ENCODE assay signal across 22 mouse cellular contexts in the genomic region with DNA sequence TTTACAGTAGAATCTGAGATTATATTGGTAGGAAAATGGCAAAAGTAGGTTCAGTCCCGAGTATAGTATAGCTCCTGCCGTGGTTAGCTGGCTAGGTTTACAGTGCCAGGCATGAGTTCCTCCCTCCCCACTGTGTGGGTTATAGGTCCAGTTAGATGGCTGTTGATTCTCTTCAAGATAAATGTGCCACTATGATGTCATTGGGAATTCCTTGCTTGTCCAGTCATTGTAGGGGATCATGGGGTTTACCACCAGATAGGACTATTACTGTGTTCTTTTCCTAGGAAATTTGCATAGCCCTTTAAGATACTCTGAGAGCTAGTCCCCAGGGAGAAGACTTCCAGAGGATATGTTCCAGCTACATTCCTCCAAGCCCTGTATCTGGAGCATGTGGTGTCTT.
A peak's percentile ranks its signal among the peaks of the same experiment; 100 is the strongest.
DNase-seq lines count a peak whose midpoint lies in the region; ATAC-seq and TF ChIP-seq lines count a peak whose summit lies in the region.
"Had no signal": no experiment of that assay in that cellular context is flagged by ENCODE, and none has a peak within 500 bp of the region (broad histone marks: within the 10 kb centered on the region; RNA-seq: fewer than 3 reads in every experiment).

No protein-coding gene starts in this region.

- no peak for ATAC-seq in midbrain, embryonic 11.5 days (ENCODE audit: low FRiP score)
- no peak for ATAC-seq in midbrain, embryonic 16.5 days
- ATAC-seq: activated CD4-positive, CD25-positive, alpha-beta regulatory T cell, adult 4 months; CD4-positive, CD25-positive, alpha-beta regulatory T cell, adult 4 months; Patski had no signal

- H3K9ac ChIP-seq in midbrain, embryonic 11.5 days (ENCODE audit: low read length), result no peak overlapping the region
- no peak overlapping the region for H3K9ac ChIP-seq in midbrain, embryonic 16.5 days (ENCODE audit: low read depth, low read length)
- peak overlapping the region; percentile 97; the same call in 1 of the 2 replicates for H3K9ac ChIP-seq in CH12.LX (ENCODE audit: insufficient read depth, low read depth)

- no peak overlapping the region for H3ac ChIP-seq in C2C12 (ENCODE audit: control insufficient read depth, insufficient read length, low read depth)

- no peak overlapping the region for H3K4me3 ChIP-seq in midbrain, embryonic 11.5 days (ENCODE audit: low read depth, low read length)
- H3K4me3 ChIP-seq in midbrain, embryonic 16.5 days (ENCODE audit: low read depth, low read length), result no peak overlapping the region
- H3K4me3 ChIP-seq in C2C12 (ENCODE audit: insufficient read depth, poor library complexity, severe bottlenecking) (no peak overlapping the region), CH12.LX (replicated peaks in 1 of 3; ENCODE audit: low read depth in 2 of 3, low read length in 2 of 3, poor library complexity in 1 of 3) (no peak overlapping the region)

- H3K4me2 ChIP-seq in midbrain, embryonic 11.5 days, result no peak overlapping the region
- H3K4me2 ChIP-seq in midbrain, embryonic 16.5 days (ENCODE audit: low read length), result no peak overlapping the region
- H3K4me2 ChIP-seq in CH12.LX (ENCODE audit: insufficient read depth, low read depth, poor library complexity, severe bottlenecking), result peak overlapping the region; percentile 98

- DNase-seq in midbrain, embryonic 11.5 days (ENCODE audit: low spot score, missing footprints), result peak; percentile 21
- no peak for DNase-seq in CH12.LX (ENCODE audit: extremely low read depth)
- no peak for DNase-seq in urinary bladder, postnatal 14 days (ENCODE audit: low spot score)
- no peak for DNase-seq in spleen, adult 18-20 months
- DNase-seq: adrenal gland, adult 2 months; adrenal gland, adult 8-10 months; adrenal gland, postnatal 10 days; adrenal gland, postnatal 14 days; adrenal gland, postnatal 25 days; adrenal gland, postnatal 36 days; B cell, adult 2 months; cerebellum, adult 11 months; cerebellum, adult 11-12 months; cerebellum, adult 18-20 months; cerebellum, adult 2 months; cerebellum, adult 8-10 months had no signal

- no peaks in the 10 kb centered on the region for H3K79me3 ChIP-seq in C2C12 (ENCODE audit: low read depth)

- no peaks in the 10 kb centered on the region for H3K4me1 ChIP-seq in midbrain, embryonic 11.5 days (ENCODE audit: control insufficient read depth, insufficient read depth, low read length)
- no peaks in the 10 kb centered on the region for H3K4me1 ChIP-seq in midbrain, embryonic 16.5 days (ENCODE audit: control insufficient read depth, insufficient read depth, low read length)
- peaks cover 12 to 71% of the 10 kb centered on the region in 2 experiments for H3K4me1 ChIP-seq in CH12.LX (ENCODE audit: control insufficient read depth in 1 of 2, insufficient read depth in 2 of 2)

- no peaks in the 10 kb centered on the region for H3K27me3 ChIP-seq in midbrain, embryonic 11.5 days (ENCODE audit: control insufficient read depth, insufficient read depth, low read length)
- H3K27me3 ChIP-seq in midbrain, embryonic 16.5 days (ENCODE audit: control insufficient read depth, insufficient read depth, low read depth, low read length), result no peaks in the 10 kb centered on the region
- H3K27me3 ChIP-seq in C2C12 (ENCODE audit: control insufficient read depth, insufficient read depth, insufficient read length) (no peaks in the 10 kb centered on the region), CH12.LX (replicated peaks) (no peaks in the 10 kb centered on the region)

- H3K79me2 ChIP-seq in C2C12 (ENCODE audit: control insufficient read depth, insufficient read depth) (no peaks in the 10 kb centered on the region), CH12.LX (replicated peaks; ENCODE audit: control insufficient read depth, extremely low read depth, insufficient read depth, poor library complexity, severe bottlenecking) (peaks cover 5% of the 10 kb centered on the region)

- no peak for TF ChIP-seq RAD21 in CH12.LX (IDR thresholded peaks at IDR 0.05; ENCODE audit: low read depth, low read length)

- H3K27ac ChIP-seq in midbrain, embryonic 11.5 days (ENCODE audit: low read depth, low read length), result no peak overlapping the region
- H3K27ac ChIP-seq in midbrain, embryonic 16.5 days (ENCODE audit: low read length), result no peak overlapping the region
- peak overlapping the region; percentile 94 for H3K27ac ChIP-seq in CH12.LX (ENCODE audit: insufficient read depth, low read depth)

- no peak for TF ChIP-seq POLR2A in CH12.LX (IDR thresholded peaks at IDR 0.05; ENCODE audit: low read depth, low read length)

- in situ Hi-C loops in CH12.LX (cut with MboI; ENCODE audit: low pct_ligation_motif_present, low pct_unique_long_range_greater_than_20kb, low sequenced_read_pairs), result loop anchor here (5.0 to 10.0 kb wide), 2 partner anchors 121 to 161 kb away; a partner anchor contains a TSS

- WGBS in midbrain, embryonic 11.5 days, result 90% methylated on average over 2 of the region's 2 CpGs
- 94% methylated on average over 2 of the region's 2 CpGs for WGBS in midbrain, embryonic 16.5 days

- peak; percentile 78 for TF ChIP-seq EP300 in CH12.LX (IDR thresholded peaks at IDR 0.05; ENCODE audit: low read length)

- dilution Hi-C loops in CH12.LX (cut with MboI; ENCODE audit: extremely low pct_ligation_motif_present, extremely low pct_unique_long_range_greater_than_20kb, low sequenced_read_pairs), result no loop called here

- H3K9me3 ChIP-seq in midbrain, embryonic 11.5 days (ENCODE audit: control insufficient read depth, low read length), result no peaks in the 10 kb centered on the region
- H3K9me3 ChIP-seq in midbrain, embryonic 16.5 days (replicated peaks; ENCODE audit: control insufficient read depth, low read length, poor library complexity, severe bottlenecking), result no peaks in the 10 kb centered on the region
- no peaks in the 10 kb centered on the region for H3K9me3 ChIP-seq in CH12.LX (replicated peaks; ENCODE audit: low read length)
- H3K9me3 ChIP-seq: G1E had no signal

- no peaks in the 10 kb centered on the region for H3K36me3 ChIP-seq in midbrain, embryonic 11.5 days (ENCODE audit: control insufficient read depth, insufficient read depth, low read length)
- no peaks in the 10 kb centered on the region for H3K36me3 ChIP-seq in midbrain, embryonic 16.5 days (ENCODE audit: control insufficient read depth, insufficient read depth, low read length)
- no peaks in the 10 kb centered on the region for H3K36me3 ChIP-seq in C2C12 (ENCODE audit: control insufficient read depth, insufficient read depth)
- H3K36me3 ChIP-seq in CH12.LX (replicated peaks in 1 of 2; ENCODE audit: control insufficient read depth in 1 of 2, insufficient read depth in 1 of 2, low read length in 1 of 2), result no peaks in the 10 kb centered on the region
- H3K36me3 ChIP-seq: G1E had no signal

- TF ChIP-seq CTCF in C2C12 (IDR thresholded peaks at IDR 0.05; ENCODE audit: control insufficient read depth, insufficient read depth, insufficient read length), result no peak
- TF ChIP-seq CTCF in CH12.LX (conservative IDR thresholded peaks at IDR 0.05 in 1 of 2, IDR thresholded peaks at IDR 0.05 in 1 of 2; ENCODE audit: low read depth in 2 of 2, low read length in 2 of 2), result no peak

TF ChIP-seq in C2C12, 6 proteins besides CTCF, POLR2A, EP300 and RAD21:
- TF ChIP-seq MYOD1 (IDR thresholded peaks at IDR 0.05; ENCODE audit: control insufficient read depth, insufficient read length, low read depth) (peak; percentile 64), MAX (IDR thresholded peaks at IDR 0.05) (no peak)

TF ChIP-seq in CH12.LX, 34 proteins besides CTCF, POLR2A, EP300 and RAD21:
- peak; percentile 81 for TF ChIP-seq ETS1 (conservative IDR thresholded peaks at IDR 0.05; ENCODE audit: low read depth, low read length)
- TF ChIP-seq JUND (conservative IDR thresholded peaks at IDR 0.05; ENCODE audit: low read depth, low read length), result peak; percentile 39; the same call in 1 of the 2 replicates
- no peak for TF ChIP-seq SMC3 (IDR thresholded peaks at IDR 0.05; ENCODE audit: low read depth, low read length)
- TF ChIP-seq MAX (IDR thresholded peaks at IDR 0.05; ENCODE audit: low read length), result peak; percentile 56; the same call in 1 of the 2 replicates
- TF ChIP-seq TCF12 (IDR thresholded peaks at IDR 0.05; ENCODE audit: low read depth, low read length), result peak; percentile 35; the same call in 1 of the 2 replicates
- no peak for TF ChIP-seq IRF4 (IDR thresholded peaks at IDR 0.05; ENCODE audit: low read depth, low read length)
- no peak for TF ChIP-seq NRF1 (IDR thresholded peaks at IDR 0.05; ENCODE audit: low read depth, low read length)
- peak; percentile 68; the same call in 1 of the 2 replicates for TF ChIP-seq JUN (IDR thresholded peaks at IDR 0.05; ENCODE audit: insufficient read depth, low read depth, low read length)
- no peak for TF ChIP-seq ZNF384 (IDR thresholded peaks at IDR 0.05; ENCODE audit: low read depth, low read length)
- no peak for TF ChIP-seq CHD2 (IDR thresholded peaks at IDR 0.05; ENCODE audit: low read length)
- TF ChIP-seq KAT2A (IDR thresholded peaks at IDR 0.05; ENCODE audit: insufficient replicate concordance, low read length), result no peak
- peak; percentile 54; the same call in 1 of the 2 replicates for TF ChIP-seq BHLHE40 (IDR thresholded peaks at IDR 0.05; ENCODE audit: low read depth, low read length)
- TF ChIP-seq MYC (IDR thresholded peaks at IDR 0.05; ENCODE audit: low read depth, low read length), result no peak
- no peak for TF ChIP-seq RCOR1 (conservative IDR thresholded peaks at IDR 0.05; ENCODE audit: low read depth, low read length)
- no peak for TF ChIP-seq MAFK (IDR thresholded peaks at IDR 0.05; ENCODE audit: insufficient replicate concordance, low read length)
- TF ChIP-seq ZMIZ1 (IDR thresholded peaks at IDR 0.05; ENCODE audit: low read depth, low read length), result no peak
- TF ChIP-seq MAZ (IDR thresholded peaks at IDR 0.05; ENCODE audit: low read depth, low read length), result no peak
- TF ChIP-seq TBP (conservative IDR thresholded peaks at IDR 0.05; ENCODE audit: low read depth, low read length), result 0 out of 2 replicates have a peak, but pooled peaks have one; percentile 22
- peak; percentile 81; the same call in 1 of the 2 replicates for TF ChIP-seq MEF2A (IDR thresholded peaks at IDR 0.05; ENCODE audit: borderline replicate concordance, low read depth, low read length)
